Mouse (Mus musculus): ENCODE measurements at regions not wholly inside any gene's neighbourhood (a gene's known extent, or its start where the extent isn't known, plus 50 kb on each side); places are given as distances from the start of the nearest gene placed in this dataset.
"Not testable (repeated sequence)": the region's sequence is repeated elsewhere in the genome, so short reads cannot be mapped to it uniquely, and the experiment has no call there.

DNA sequence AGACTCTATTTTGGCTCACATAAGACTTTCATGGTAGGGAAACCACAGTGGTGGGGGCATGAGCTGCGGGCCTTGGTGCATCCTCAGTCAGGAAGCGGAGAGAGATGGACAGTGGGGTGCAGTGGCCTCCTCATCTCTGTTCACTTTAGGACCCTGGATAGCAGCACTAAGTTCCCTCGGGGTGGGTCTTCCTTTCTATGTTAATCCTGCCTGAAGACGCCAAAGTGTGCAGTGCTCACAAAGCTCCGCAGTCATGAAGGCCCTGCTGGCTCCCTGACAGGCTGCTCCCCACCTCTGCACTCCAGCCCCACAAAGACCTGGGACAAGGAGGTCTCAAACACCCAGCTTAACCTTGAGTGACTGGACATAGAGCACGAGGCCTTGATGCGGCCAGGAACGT is 56.8 kb downstream of the Sox1 start:
- no peak for DNase-seq

DNA sequence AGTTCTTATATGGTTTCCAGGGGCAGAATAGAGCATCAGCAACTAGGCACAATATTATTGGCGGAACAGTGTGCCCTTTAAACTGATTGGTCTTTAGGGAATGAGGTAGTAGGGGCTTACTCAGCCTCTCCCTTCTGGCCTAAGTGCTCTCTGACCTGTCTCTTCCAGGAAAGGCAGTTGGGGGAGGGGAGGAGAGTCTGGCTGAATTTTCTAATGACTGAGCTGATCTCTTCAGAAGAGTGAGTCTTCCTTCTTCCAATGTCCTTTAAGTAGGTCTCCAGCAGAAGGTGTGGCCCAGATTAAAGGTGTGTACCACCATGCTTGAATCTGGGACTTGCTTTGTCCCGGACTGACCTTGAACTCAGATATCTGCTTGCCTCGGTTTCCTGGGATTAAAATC is 60.3 kb downstream of the Sox1 start:
- DNase-seq: not testable (repeated sequence)

DNA sequence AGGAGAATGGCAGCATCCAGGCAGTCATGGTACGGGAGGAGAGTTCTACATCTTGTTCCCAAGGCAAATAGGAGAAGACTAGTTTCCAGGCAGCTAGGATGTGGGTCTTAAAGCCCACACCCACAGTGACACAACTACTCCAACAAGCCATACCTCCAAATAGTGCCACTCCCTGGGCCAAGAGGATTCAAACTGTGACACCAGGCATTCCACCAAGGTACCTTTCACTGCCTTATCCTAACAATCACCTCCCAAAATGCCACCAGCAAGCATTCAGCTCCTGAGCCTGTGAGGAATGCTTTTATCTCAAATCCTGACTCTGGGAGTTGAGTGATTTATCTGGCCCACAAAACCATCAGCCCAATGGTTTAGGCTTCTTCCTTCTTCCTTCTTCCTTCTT is 61.2 kb downstream of the Sox1 start:
- DNase-seq: no peak

DNA sequence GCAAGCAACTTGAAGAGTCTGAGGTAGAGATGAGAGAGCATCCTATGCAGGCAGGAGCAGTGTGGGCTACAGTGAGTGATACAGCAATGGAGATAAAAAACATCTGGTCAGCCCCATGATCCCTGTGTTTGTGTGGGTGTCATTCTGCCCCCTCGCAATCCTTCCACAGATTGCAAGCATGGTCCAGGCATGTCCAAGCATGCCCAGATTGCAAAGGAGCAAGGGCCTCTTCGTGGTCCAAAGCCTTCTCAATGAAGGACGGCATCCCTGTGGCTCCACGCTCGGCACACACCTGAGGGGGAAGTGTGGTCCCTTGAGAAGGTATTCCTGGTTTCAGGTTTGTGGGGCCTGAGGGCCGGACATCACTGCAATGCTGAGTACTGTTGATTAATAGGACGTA is 61.9 kb downstream of the Sox1 start:
- no peak for DNase-seq

DNA sequence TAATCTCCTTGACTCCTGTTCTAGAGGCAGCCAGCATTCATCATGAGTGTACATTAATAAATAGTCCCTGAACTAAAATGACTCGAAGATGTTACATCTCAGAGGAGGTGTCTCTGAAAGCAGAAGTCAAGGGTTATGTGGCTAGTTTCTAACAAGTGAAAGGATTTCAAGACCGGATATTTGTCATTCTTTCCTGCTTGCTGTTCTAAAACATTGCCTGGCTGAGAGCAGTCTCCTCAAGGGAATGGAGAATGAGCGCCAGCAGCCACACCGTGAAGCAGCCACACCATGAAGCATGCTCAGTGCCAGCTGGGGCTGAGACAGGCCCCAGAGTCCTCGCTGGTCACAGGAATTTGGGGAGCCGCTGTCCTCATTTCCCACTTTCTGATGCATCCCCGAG is 71.8 kb downstream of the Sox1 start:
- DNase-seq: no peak

DNA sequence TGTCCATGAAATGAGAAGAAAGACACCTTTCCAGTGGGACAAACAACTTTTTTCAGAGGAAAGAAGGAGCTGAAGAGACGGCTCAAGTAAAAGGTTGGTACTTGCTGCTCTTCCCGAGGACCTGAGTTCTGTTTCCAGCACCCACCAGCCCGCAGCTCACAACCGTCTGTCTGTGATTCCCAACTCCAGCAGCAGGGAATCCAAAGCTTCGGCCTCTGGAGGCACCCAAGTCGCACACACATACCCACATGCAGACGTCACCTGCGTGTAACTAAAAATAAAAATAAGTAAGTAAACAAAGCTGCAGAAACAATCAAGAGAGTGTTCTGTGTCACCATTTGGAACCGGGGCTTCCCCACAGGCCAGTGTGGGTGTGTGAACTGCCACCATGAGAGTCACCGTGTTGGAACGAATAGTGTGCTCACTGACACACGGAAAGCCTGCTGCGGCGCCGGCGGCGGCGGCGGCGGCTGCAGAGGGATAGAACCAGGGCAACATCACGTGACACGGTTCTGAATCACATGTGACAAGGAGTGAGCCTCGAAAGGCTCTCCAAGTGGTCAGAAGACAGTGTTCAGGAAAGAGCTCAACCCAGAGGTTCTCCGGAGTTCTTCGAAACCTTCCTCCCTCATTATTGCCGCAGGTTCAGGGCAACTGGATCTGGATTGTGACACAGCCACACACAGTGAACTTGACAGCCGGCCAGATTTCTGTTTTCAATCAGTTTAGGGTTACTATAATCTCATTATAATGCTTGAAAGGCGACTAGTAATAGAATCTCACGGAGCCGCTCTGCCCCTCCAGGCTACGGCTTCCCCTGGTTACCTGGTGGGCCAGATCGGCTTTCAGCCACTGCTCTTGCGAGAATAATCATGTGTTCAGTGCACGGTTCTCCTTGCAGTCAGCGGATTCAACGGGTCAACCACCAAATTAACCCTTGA is 72.6 kb downstream of the Sox1 start:
- no peak for DNase-seq

DNA sequence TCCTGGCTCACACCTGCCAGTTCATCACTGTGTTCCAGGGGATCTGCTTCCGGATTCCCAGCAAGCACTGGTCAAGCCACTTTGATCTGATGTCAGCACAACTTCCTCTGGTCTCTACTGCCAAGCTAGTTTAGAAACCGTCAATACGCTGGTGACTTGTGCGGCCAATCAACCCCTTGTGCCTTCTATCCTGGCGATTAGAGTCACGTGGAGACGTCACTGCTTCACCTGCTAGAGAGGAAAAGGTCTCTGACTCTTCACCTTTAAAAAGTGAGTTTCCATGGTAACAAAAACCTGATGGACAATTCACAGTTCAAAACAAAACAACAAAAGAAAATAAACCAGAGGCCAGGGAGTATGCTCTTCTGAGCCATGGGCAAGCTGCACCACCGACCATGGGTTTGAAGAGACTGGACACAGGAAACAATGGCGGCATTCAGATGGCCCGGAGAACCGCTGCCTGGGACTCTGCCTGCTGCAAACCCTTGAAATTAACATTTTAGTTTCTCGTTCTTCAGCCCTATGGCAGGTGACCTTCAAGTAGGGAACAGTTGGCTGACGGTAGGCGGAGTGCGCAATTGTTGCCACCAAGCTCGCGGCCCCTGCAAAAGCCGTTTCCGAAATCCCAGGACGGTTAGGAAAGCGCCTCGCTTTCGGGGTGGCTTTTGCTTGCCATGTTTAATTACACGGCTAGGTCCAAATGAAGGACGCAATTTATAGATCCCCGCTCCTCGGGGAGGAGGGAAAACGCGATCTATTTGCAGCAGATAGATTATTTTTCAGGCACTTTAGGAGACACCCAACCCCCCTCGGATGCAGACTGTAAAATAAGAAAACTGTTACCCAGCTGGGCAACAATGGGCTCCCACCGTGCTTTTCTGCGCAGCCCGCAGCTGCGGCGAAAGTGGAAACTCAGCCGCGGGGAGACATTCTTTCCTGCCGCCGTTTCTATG is 82.6 kb downstream of the Sox1 start:
- DNase-seq: no peak

DNA sequence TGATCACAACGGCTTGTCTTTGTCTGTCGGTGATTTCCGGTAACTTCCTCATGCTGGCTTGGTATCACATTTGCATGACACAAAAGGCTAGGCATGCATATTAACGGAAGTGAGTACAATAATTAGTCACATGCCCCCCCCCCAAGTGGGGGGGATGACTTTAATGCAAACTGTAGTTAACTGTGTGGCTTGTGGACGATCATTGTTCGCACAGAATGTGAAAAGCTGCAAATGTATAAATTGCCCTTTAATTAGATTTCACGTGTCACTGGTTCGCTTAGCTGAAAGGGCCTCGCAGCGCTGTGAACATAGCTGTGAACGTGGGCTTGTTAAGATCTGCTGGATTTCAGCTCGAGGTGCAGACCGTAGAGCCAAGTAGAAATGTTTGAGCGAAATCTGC is 86.8 kb downstream of the Sox1 start:
- DNase-seq: no peak

DNA sequence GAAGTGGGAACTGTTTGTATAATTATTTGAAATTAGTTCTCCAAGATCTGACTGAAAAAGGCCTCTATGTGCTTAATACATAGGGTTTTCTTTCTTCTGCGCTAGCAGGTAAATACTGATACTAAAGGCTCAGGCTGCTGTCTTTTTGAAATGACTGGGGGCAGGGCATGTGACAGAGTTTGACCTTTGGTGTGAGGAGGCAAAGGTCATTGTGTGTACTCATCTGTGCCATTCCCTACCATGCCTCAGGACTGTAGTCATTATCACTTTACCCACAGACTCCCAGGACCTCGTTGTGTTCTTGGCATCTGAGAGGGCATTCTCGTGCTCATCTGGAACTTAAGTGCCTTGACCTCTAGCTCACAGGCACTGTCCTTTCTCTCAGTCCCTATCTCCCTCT is 88.5 kb downstream of the Sox1 start:
- no peak for DNase-seq

DNA sequence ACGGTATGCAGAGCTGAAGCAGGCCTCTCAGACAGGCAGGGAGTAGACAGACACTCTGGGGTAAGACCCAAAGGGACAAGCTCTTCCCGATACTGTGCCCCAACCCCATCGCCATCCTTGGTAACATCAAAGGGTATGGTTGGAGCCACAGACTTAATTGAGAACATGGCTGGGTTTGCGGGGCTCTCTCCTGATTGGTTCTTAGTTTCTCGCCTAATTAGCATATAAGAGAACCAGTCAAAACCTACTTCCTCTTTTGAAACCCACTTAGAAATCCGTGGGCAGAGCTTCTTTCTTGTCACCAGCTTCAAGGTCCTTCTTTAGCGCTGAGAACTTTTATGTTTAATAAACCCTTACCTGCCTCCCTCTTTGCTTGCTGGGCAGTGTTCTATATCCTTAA is 87.5 kb upstream of the Spaca7 start:
- no peak for DNase-seq

DNA sequence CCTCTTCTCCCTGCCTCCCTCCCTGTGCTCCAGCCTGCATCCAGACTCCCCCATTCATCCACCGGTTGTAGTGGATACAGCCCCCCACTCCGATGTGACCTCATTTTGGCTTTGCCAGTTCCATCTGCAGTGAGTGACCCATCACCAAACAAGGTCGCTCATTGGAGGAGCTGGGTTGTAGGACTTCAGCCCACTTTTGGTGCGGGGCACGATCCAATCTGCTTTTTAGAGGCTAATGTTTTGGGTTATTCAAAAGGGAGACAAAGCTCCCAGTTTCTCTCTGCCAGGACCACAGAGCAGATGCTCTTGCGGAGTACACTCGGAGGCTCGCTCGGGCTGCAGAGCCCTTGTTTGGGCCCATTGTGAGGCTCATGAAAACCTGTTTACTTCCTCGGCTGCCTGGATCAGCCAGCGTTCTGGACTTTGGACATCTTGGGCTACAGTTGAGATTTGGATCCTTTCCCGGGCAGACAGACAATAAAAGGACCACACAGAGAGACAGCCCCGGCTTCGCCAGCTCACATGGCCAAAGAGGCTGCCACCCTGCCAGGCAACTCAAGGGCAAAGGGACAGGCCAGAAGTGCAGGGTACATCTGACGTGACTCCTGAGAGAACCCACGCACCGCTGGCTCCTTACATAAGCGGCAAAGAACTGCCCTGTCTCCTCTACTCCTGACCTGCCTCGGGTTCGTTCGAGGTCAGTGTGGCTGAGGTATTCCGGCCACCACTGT is 86.3 kb upstream of the Spaca7 start:
- no peak for DNase-seq

DNA sequence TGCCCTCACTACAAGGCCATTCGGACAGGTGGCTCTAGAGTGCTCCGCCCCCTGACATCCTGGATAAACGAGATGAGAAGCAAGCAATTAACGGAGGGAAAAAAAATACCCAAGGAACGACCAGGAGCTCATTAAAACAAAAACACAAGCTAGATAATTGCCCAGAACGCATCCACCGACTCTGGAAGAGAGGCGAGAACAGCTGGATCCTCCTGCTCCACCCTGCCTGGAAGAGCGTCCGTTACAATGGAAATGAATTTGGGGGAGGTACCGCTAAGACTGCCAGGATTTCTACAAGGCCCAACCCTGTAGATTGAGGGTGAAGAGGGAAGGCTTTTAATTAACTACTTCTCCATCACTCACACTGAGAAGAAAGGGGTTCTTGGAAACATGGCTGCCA is 85.6 kb upstream of the Spaca7 start:
- no peak for DNase-seq

DNA sequence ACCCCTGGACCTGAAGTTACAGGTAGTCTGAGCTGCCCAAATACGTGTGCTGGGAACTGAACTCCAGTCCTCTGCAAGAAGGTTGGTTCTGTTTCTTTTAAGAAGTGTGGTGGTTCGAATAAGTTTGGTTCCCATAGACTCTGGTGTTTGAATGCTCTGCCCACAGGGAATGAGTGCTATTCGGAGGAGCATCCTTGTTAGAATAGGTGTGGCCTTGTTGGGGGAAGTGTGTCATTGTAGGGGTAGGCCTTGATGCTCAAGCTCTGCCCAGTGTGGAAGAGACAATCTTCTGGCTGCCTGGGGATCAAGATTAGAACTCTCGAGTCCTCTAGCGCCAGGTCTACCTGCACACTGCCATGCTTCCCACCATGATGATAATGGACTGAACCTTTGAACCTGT is 83.6 kb upstream of the Spaca7 start:
- DNase-seq: no peak

DNA sequence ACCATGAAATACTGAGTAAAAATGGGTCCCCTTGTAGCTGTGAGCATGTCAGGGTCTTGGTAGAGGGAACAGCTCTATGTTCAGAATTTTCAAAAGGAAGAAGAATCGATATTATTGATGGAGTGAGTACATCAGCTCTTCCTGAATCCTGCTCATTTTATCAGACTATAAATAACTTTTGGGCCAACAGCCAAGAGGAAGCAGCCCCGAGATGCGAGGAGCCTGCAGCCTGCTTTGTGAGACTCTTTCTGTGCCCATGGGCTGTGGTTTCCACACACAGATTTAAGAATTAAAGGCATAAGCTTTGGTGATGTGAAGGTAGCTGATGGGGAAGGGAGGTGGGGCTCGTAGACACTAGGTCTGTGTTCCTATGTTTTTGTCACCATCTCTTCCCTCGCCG is 81.4 kb upstream of the Spaca7 start:
- no peak for DNase-seq

DNA sequence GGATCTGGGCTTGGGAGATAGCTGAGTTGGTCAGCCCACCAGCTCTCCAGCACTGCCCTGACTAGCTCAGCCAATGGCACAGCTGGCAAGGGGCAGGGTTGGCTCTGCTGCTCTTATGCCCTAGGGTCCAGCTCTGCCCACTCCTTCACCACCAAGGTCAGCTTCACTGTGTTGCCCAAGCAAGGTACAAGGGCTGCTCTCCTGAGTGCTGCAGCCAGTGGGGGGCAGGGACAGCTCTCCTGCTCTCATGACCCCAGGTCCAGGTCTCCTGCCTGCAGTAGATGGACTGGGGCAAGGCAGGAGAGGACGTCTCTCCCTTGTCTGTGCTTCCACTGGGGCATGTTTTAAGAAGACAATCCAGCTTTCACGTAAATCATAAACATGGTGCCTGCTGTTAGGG is 80.4 kb upstream of the Spaca7 start:
- DNase-seq: no peak

DNA sequence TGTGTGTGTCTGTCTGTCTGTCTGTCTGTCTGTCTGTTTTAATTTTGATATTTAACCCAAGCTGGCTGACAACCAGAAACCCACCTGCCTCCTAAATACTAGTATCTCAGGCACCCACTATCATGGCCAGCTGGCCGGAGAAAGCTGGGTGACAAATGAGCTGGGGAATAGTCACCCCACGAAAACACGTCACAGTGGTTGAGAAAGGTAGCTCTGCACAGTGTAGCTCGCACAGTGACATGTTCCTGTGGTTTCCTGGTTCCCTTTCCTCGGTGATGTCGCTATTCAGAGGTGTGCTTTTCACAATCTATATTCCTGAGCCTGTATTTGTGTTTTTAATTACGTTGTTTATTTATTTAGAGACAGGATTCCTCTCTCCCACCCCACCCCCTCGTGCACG is 78.3 kb upstream of the Spaca7 start:
- DNase-seq: no peak

DNA sequence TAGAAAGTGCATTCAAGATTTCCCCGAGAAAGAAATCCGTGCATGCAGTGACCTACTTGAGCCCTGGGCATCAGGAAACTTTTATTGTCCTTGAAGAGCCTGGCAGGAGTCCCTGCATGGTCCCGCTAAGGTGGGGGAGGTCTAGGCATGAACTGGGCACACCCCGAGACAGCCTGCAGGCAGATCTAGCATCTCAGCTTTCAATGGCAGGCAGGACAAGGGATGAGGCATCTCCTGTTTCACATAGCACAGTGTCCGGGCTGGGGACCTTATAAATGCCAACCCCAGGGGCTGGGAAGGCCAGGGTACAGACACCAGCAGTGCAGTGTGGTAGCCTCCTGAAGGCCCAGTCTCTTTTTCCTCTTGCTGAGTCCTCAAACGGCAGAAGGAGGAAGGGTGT is 75.4 kb upstream of the Spaca7 start:
- DNase-seq: no peak

DNA sequence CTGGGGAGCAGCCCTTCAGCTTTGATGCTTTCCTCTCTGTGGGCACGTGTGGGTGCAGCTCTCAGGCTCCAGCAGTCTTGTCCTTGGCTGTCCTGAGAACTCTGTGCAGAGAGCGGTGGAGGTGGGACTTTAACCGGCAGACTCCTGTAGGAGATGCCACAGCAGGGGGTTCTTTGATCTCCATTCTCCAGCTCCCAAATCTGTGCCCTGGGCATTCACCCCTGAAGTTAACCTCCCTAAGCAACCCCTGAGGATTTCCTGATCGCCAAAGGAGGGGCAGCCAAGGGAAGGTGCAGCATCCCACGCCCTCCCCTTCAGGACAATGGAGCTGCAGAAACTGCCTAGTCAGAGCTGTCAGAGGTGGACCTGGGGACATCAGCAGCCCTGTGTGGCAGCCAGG is 73.2 kb upstream of the Spaca7 start:
- DNase-seq: no peak

DNA sequence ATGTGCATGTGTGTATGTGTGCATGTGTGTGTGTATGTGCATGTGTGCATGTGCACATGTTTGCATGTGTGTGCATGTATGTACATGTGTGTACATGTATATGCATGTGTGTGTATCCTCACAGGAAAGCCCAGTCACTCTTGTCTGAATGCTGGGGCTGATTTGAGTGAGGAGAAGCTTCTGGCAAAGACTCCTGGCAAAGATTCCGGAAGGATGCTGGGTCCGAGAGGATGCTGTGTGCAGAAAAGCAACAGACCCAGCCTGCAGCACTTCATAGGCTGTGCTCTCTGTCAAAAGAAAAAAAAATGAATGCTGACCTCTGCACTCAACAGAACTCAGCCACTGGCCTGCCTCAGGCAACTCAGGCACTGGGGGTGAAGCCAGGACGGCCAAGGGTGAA is 72.5 kb upstream of the Spaca7 start:
- DNase-seq: no peak

DNA sequence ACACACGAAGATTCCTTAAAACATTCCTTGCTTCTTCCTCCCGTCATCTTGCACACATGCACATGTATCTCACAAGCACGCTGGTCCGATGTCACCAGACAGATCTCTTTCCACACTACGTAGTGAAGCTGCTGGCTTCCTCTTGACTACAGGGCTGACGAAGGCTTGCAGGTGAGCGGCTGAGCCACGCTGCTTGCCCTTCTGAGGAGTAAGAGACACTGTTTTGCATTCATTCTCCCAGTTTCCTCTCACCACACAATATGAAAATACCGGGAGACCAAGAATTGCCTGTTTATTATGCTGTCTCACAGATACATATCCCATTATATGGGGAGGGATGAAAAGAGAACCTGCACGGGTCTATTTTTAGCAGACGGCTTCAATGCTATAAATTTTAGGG is 71.0 kb upstream of the Spaca7 start:
- DNase-seq: no peak

DNA sequence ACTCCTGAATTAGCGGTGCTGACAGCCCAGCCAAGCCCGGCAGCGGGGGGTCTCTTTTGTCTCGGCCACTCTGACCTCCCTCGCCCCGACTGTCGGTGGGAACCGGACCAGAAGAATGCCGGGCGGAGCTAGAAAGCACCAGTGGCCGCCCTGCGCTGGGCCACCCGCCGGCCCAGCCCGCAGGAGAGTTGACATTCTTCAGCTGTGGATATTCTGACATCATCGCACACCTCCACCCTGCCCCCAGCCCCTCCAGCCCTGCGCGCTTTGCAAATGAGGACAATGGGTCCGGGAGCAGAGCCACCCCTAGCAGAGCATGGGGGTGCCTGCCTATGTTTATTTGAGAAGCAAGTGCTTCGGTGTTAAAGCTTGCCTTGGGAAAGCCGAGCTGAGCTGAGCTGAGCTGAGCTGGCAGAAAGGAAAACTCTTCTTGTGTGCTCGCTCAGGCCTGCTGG is 70.5 kb upstream of the Spaca7 start:
- peak; percentile 26 to 36 for DNase-seq

DNA sequence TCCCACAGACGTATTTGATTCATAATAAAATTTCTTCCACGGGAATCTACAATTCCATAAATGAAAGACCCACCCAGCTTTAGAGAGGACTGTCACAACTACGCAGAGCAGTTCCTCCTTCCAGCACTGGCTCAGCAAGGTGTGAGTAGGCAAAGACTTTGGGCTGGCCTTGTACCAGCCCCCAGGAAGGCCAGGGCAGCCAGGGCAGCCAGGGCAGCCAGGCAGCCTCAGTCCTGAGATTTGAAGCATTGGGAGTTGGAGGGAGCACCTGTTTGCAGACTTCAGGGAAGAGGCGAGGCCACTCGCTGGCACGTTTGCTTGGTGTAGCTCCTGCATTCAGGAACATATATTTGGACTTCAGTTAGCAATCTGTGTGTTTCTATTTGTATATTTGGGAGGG is 70.0 kb upstream of the Spaca7 start:
- no peak for DNase-seq

DNA sequence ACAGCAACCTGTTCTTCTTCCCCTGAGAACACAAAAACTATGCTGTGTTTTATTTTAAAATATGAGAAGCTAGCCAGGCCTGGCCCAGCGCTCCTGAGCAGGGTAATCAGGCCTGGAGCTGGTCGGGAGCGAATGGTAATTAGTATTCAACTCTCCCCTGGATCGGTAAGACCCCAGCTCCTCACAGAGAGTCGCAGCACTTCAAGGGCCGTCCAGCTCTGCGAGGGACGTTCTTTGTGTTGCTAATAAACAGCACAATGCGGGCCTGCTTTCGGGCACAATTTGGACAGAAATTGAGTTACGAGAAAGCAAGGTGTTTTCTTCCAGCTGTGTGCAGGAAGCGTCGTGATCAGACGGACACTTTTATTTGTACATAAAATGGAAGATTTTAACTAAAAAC is 69.5 kb upstream of the Spaca7 start:
- no peak for DNase-seq

Measured in lung, adult 18-20 months (tissue).